ENCODE assay signal across 8 mouse cellular contexts in genomic region chr17:46680760-46681373, GRCm38 (mm10). TPM values are rescaled to one million over a fixed set of nuclear protein-coding genes. Genes with fewer than 3 reads are reported as not detected.
DNase-seq lines count a peak whose midpoint lies in the region; ATAC-seq lines count a peak whose summit lies in the region.

TSS of gene Klhdc3 (minus strand) at chr17:46680914.

- H3K4me3 ChIP-seq in hindbrain, embryonic 12.5 days, result peak within 1 kb of the TSS; percentile 50

- peak within 1 kb of the TSS; percentile 80 for H3K27ac ChIP-seq in hindbrain, embryonic 12.5 days

- no peaks in the 10 kb centered on the region for H3K9me3 ChIP-seq in hindbrain, embryonic 12.5 days (replicated peaks)

- H3K9ac ChIP-seq in hindbrain, embryonic 12.5 days, result peak within 1 kb of the TSS; percentile 82

- DNase-seq in NIH3T3 (ENCODE audit: low read depth), result peak; percentile 99
- DNase-seq in cerebellum, postnatal 10 days, result peak; percentile 99 to 100
- peak; percentile 97 to 98 for DNase-seq in frontal cortex, postnatal 10 days (ENCODE audit: low spot score in 2 of 2)
- peak; percentile 94 to 98 for DNase-seq in layer of hippocampus, postnatal 14 days (ENCODE audit: low spot score in 2 of 2)
- DNase-seq in lung, postnatal 14 days, result peak; percentile 98
- peak; percentile 97 for DNase-seq in retina, adult 2 months (ENCODE audit: low read depth, low spot score)
- peak; percentile 96 to 98 for DNase-seq in thymus, postnatal 36 days

- H3K36me3 ChIP-seq in hindbrain, embryonic 12.5 days, result peaks cover 63% of the 10 kb centered on the region

- peak; percentile 97 for ATAC-seq in hindbrain, embryonic 12.5 days (ENCODE audit: low FRiP score)

- H3K4me1 ChIP-seq in hindbrain, embryonic 12.5 days, result peaks cover 24% of the 10 kb centered on the region

- peak within 1 kb of the TSS; percentile 92 for H3K4me2 ChIP-seq in hindbrain, embryonic 12.5 days (replicated peaks)

- no peaks in the 10 kb centered on the region for H3K27me3 ChIP-seq in hindbrain, embryonic 12.5 days

- 0% methylated on average over 49 of the region's 49 CpGs for whole genome bisulfite sequencing in hindbrain, embryonic 12.5 days

RNA-seq across cellular contexts. Expression of gene Klhdc3, which starts in this region (rescaled TPM):
- polyA plus RNA-seq in hindbrain, embryonic 12.5 days (2016; fragmentation: Nextera tagmentation; extraction: Ambion mirVana), result 139 and 141 TPM in 2 replicates
- 100 to 1,000 TPM; 174 to 176 TPM for total RNA-seq in layer of hippocampus, postnatal 14 days (2021)

Comparison
In these comparisons a context has a peak if more than half of its experiments do, and no peak if none do; other contexts are left out.
1. Peak in every context shown above with its lines: DNase-seq, ATAC-seq, H3K4me3 ChIP-seq and H3K27ac ChIP-seq.